In the genomic region with DNA sequence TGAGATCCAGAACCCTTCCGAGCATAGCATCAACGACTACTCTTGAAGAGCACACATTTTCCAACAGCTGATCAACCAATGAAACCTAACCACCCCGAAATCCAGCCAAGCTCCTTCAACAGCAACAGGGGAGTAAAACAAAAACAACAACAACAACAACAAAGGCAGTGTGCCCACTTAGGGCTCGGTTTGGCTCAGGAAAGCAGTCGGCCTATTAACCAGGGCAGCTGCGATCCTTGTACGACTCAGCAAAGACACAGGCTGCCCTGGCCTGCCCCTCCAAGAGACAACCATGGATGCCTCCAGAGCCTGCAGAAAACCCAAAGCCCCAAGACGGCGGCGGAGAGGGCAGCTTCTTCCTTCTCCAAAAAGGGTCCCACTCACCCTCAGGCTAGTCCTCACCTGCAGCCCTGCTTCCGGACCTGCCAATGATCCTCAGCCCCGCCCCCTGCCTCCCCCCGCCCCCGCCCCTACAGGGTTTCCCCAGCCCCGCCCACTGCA, we compare ENCODE assay signal across 8 mouse cellular contexts. TPM values are rescaled to one million over a fixed set of nuclear protein-coding genes. Genes with fewer than 3 reads are reported as not detected.
DNase-seq lines count a peak whose midpoint lies in the region; ATAC-seq and TF ChIP-seq lines count a peak whose summit lies in the region.

No protein-coding gene starts in this region.

- TF ChIP-seq CTCF in thymus, adult 2 months (IDR thresholded peaks at IDR 0.05; ENCODE audit: borderline replicate concordance, control insufficient read depth, extremely low read depth, insufficient read depth, low read length, poor library complexity), result no peak

- peak overlapping the region; percentile 60 for H3K4me3 ChIP-seq in thymus, adult 2 months (ENCODE audit: control insufficient read depth, insufficient read depth, low read length)
- peak overlapping the region; percentile 70 for H3K4me3 ChIP-seq in limb, embryonic 12.5 days (replicated peaks)
- H3K4me3 ChIP-seq in stomach, embryonic 14.5 days (ENCODE audit: low read depth, low read length), result peak overlapping the region; percentile 55

- no peak for TF ChIP-seq POLR2A in thymus, adult 2 months (IDR thresholded peaks at IDR 0.05; ENCODE audit: control insufficient read depth, extremely low read depth, insufficient read depth, low read length, poor library complexity)

- peaks cover 7% of the 10 kb centered on the region for H3K4me1 ChIP-seq in thymus, adult 2 months (replicated peaks; ENCODE audit: control insufficient read depth, insufficient read depth, low read length)
- H3K4me1 ChIP-seq in limb, embryonic 12.5 days (replicated peaks), result peaks cover 7% of the 10 kb centered on the region
- peaks cover 18% of the 10 kb centered on the region; the same call in 1 of the 2 replicates for H3K4me1 ChIP-seq in stomach, embryonic 14.5 days (ENCODE audit: control insufficient read depth, insufficient read depth, low read length)

- no peaks in the 10 kb centered on the region for H3K9me3 ChIP-seq in limb, embryonic 12.5 days
- no peaks in the 10 kb centered on the region for H3K9me3 ChIP-seq in stomach, embryonic 14.5 days (ENCODE audit: control insufficient read depth, low read depth, low read length)

- H3K4me2 ChIP-seq in limb, embryonic 12.5 days, result peak overlapping the region; percentile 77
- peak overlapping the region; percentile 57 for H3K4me2 ChIP-seq in stomach, embryonic 14.5 days (replicated peaks; ENCODE audit: low read depth, low read length)

- H3K36me3 ChIP-seq in thymus, adult 2 months (ENCODE audit: control insufficient read depth, insufficient read depth, low read length), result no peaks in the 10 kb centered on the region
- H3K36me3 ChIP-seq in limb, embryonic 12.5 days, result no peaks in the 10 kb centered on the region
- H3K36me3 ChIP-seq in stomach, embryonic 14.5 days (ENCODE audit: control insufficient read depth, insufficient read depth, low read length), result no peaks in the 10 kb centered on the region

- no peaks in the 10 kb centered on the region for H3K27me3 ChIP-seq in thymus, adult 2 months (ENCODE audit: control insufficient read depth, insufficient read depth, low read length)
- no peaks in the 10 kb centered on the region; the same call in 1 of the 2 replicates for H3K27me3 ChIP-seq in limb, embryonic 12.5 days
- H3K27me3 ChIP-seq in stomach, embryonic 14.5 days (ENCODE audit: control insufficient read depth, insufficient read depth, low read length), result no peaks in the 10 kb centered on the region

- H3K9ac ChIP-seq in limb, embryonic 12.5 days (replicated peaks), result 0 out of 2 replicates have a peak overlapping the region, but pooled peaks have one; percentile 48
- H3K9ac ChIP-seq in stomach, embryonic 14.5 days (replicated peaks; ENCODE audit: low read depth, low read length), result no peak overlapping the region

- H3K27ac ChIP-seq in thymus, adult 2 months (ENCODE audit: control insufficient read depth, insufficient read depth, low read length), result no peak overlapping the region
- H3K27ac ChIP-seq in limb, embryonic 12.5 days, result no peak overlapping the region
- H3K27ac ChIP-seq in stomach, embryonic 14.5 days (ENCODE audit: low read length), result no peak overlapping the region

- 11% methylated on average over 14 of the region's 15 CpGs for WGBS in thymus, adult 2 months
- WGBS in limb, embryonic 12.5 days, result 16% methylated on average over 13 of the region's 15 CpGs
- WGBS in stomach, embryonic 14.5 days, result 15% methylated on average over 14 of the region's 15 CpGs

- DNase-seq in embryo, embryonic 10 days (ENCODE audit: low spot score), result peak; percentile 19
- DNase-seq in embryo, embryonic 9.5 days (ENCODE audit: extremely low spot score), result no peak
- DNase-seq in thymus, adult 2 months, result no peak
- no peak for DNase-seq in thymus, postnatal 36 days
- no peak for DNase-seq in gastrocnemius, adult 18-20 months (ENCODE audit: low spot score)
- DNase-seq in cerebellum, adult 9-11 months, result no peak

- ATAC-seq in limb, embryonic 12.5 days (ENCODE audit: insufficient number of reproducible peaks, insufficient read depth, low FRiP score, low TSS enrichment, low read depth), result no peak
- no peak; the same call in 1 of the 2 replicates for ATAC-seq in stomach, embryonic 14.5 days (ENCODE audit: insufficient number of reproducible peaks, insufficient read depth, low FRiP score, low read depth)

RNA-seq across cellular contexts. Expression of a gene that starts 1.0 kb away (rescaled TPM):
- 18.8 and 20.4 TPM in 2 replicates for polyA plus RNA-seq in thymus, adult 2 months (2012; rRNA removed)
- polyA plus RNA-seq in limb, embryonic 12.5 days (2016; fragmentation: Nextera tagmentation; extraction: Ambion mirVana), result 4.8 and 5.2 TPM in 2 replicates
- polyA plus RNA-seq in stomach, embryonic 14.5 days (2014; fragmentation: Nextera tagmentation; extraction: Ambion mirVana), result 10.6 and 12.4 TPM in 2 replicates
- 1 to 10 TPM; 2.0 to 3.3 TPM for total RNA-seq in gastrocnemius, adult 18-20 months (2021)
